Mouse (Mus musculus): ENCODE results near the gene Lrrc43. TPM values are rescaled to one million over a fixed set of nuclear protein-coding genes. Genes with fewer than 3 reads are reported as not detected.

The Lrrc43 gene
- polyA plus RNA-seq, 1 experiment from 2014 or later, result 0.06 TPM

Small RNAs within 50 kb of the gene (microRNA-seq; reads per million reads assigned to microRNA genes)
- 0.97 reads per million for gene Mir7647

Other genes with a start within 250 kb of the Lrrc43 start
- gene Wdr66, start 237.2 kb upstream of the Lrrc43 start, polyA plus RNA-seq (2015; fragmentation: Nextera tagmentation; extraction: Ambion mirVana), result 0.86 and 0.92 TPM in 2 replicates
- 19.9 and 21.0 TPM in 2 replicates for gene Bcl7a, start 145.5 kb upstream of the Lrrc43 start, polyA plus RNA-seq (2015; fragmentation: Nextera tagmentation; extraction: Ambion mirVana)
- gene Mlxip, start 94.5 kb upstream of the Lrrc43 start, polyA plus RNA-seq (2015; fragmentation: Nextera tagmentation; extraction: Ambion mirVana), result 19.1 and 24.4 TPM in 2 replicates
- not detected in 2 replicates for gene Il31, start 184 bp downstream of the Lrrc43 start, polyA plus RNA-seq (2015; fragmentation: Nextera tagmentation; extraction: Ambion mirVana)
- 0.45 and 0.51 TPM in 2 replicates for gene B3gnt4, start 21.2 kb downstream of the Lrrc43 start, polyA plus RNA-seq (2015; fragmentation: Nextera tagmentation; extraction: Ambion mirVana)
- gene Diablo, start 34.9 kb downstream of the Lrrc43 start, polyA plus RNA-seq (2015; fragmentation: Nextera tagmentation; extraction: Ambion mirVana), result 100 and 103 TPM in 2 replicates
- 7.5 and 8.2 TPM in 2 replicates for gene Gm49027, start 36.2 kb downstream of the Lrrc43 start, polyA plus RNA-seq (2015; fragmentation: Nextera tagmentation; extraction: Ambion mirVana)
- gene Vps33a, start 83.7 kb downstream of the Lrrc43 start, polyA plus RNA-seq (2015; fragmentation: Nextera tagmentation; extraction: Ambion mirVana), result 22.7 and 23.3 TPM in 2 replicates
- gene Clip1, start 195.3 kb downstream of the Lrrc43 start, polyA plus RNA-seq (2015; fragmentation: Nextera tagmentation; extraction: Ambion mirVana), result 41.3 and 41.4 TPM in 2 replicates
- gene Zcchc8, start 231.8 kb downstream of the Lrrc43 start, polyA plus RNA-seq (2015; fragmentation: Nextera tagmentation; extraction: Ambion mirVana), result 65.8 and 73.7 TPM in 2 replicates